Mouse (Mus musculus): Measurements from ENCODE around the gene Hsf5.

Hsf5 gene

GRCm38 (mm10) chr11:87590841-87591525, 26.0 kb upstream of the Hsf5 start:
- peak; percentile 51 for DNase-seq

- peak; percentile 98 for DNase-seq
Measured at GRCm38 (mm10) chr11:87591526-87592353, 25.2 kb upstream of the Hsf5 start, which contains the start of gene Mtmr4. Gene Mtmr4 (plus strand): TSS chr11:87592162.

GRCm38 (mm10) chr11:87592354-87592695, 24.6 kb upstream of the Hsf5 start:
- no peak for DNase-seq

GRCm38 (mm10) chr11:87592713-87593598, 24.0 kb upstream of the Hsf5 start:
- DNase-seq: no peak

GRCm38 (mm10) chr11:87595327-87595841, 21.6 kb upstream of the Hsf5 start:
- DNase-seq: peak; percentile 95

GRCm38 (mm10) chr11:87595976-87596375, 21.0 kb upstream of the Hsf5 start:
- DNase-seq: peak; percentile 46

- peak; percentile 48 for DNase-seq
Measured at GRCm38 (mm10) chr11:87596492-87596891, 20.5 kb upstream of the Hsf5 start.

GRCm38 (mm10) chr11:87597061-87597460, 19.9 kb upstream of the Hsf5 start:
- DNase-seq: no peak

GRCm38 (mm10) chr11:87599395-87600089, 17.4 kb upstream of the Hsf5 start:
- DNase-seq: no peak

- DNase-seq: no peak
Measured at GRCm38 (mm10) chr11:87600322-87600853, 16.6 kb upstream of the Hsf5 start.

GRCm38 (mm10) chr11:87602234-87602633, 14.7 kb upstream of the Hsf5 start:
- no peak for DNase-seq

- DNase-seq: no peak
Measured at GRCm38 (mm10) chr11:87603571-87603970, 13.4 kb upstream of the Hsf5 start.

GRCm38 (mm10) chr11:87609264-87609663, 7.7 kb upstream of the Hsf5 start:
- DNase-seq: no peak

- no peak for DNase-seq
Measured at GRCm38 (mm10) chr11:87611547-87611946, 5.4 kb upstream of the Hsf5 start.

GRCm38 (mm10) chr11:87613972-87614371, 3.0 kb upstream of the Hsf5 start:
- DNase-seq: no peak

- DNase-seq: no peak
Measured at GRCm38 (mm10) chr11:87615551-87615950, 1.4 kb upstream of the Hsf5 start.

- DNase-seq: no peak
Measured at GRCm38 (mm10) chr11:87615952-87616351, 1.0 kb upstream of the Hsf5 start.

GRCm38 (mm10) chr11:87617606-87618005, 642 bp downstream of the Hsf5 start:
- DNase-seq: no peak

GRCm38 (mm10) chr11:87623160-87623559, 6.2 kb downstream of the Hsf5 start:
- no peak for DNase-seq

- DNase-seq: peak; percentile 78
Measured at GRCm38 (mm10) chr11:87629859-87630258, 12.9 kb downstream of the Hsf5 start.

- no peak for DNase-seq
Measured at GRCm38 (mm10) chr11:87638793-87639192, 21.8 kb downstream of the Hsf5 start.

- DNase-seq: peak; percentile 85
Measured at GRCm38 (mm10) chr11:87639206-87639605, 22.2 kb downstream of the Hsf5 start.
